Mouse (Mus musculus) embryo, embryonic 11 days (tissue): ENCODE measurements at regions not wholly inside any gene's neighbourhood (a gene's known extent, or its start where the extent isn't known, plus 50 kb on each side); places are given as distances from the start of the nearest gene placed in this dataset.

Experiments
- DNase-seq: peaks from one replicate; pipeline ENCODE4 v3.0.0-alpha.2; 2015

DNA sequence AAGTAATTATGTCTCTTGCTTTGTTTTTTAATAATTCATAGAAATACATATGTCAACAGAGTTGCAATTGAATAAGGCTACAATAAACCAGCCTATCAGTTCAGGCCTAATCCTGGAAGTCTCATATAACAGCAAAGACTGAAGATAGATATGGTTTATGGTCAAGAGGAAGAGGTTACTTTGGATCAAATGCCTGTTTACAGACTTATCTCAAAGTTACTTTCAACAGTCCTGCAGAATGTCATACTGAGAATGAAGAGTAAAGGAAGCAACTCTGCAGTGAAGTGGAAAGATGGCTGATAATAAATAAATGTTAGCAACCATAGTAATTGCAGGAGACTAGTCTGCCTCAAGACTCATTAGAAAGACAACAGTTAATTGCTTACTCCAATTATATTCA lies 684.8 kb upstream of the Vstm2a start:
- no peak for DNase-seq

DNA sequence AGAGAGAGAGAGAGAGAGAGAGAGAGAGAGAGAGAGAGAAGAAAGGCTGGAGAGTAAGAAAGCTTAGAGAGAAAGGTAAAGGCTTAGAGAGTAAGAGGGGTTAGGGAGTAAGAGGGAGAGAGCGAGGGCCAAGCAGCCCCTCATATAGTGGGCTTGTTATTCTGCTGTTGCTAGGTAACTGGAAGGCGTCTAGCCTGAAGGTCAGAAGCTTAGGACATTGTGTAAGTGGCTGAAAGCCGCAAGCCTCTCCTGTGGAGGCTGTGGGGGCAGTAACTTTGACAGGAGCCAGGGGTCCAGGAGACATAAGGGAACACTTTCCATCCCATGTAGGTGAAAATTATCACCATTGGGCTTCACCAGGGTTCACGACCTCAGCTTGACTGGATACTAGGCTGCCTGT lies 637.6 kb upstream of the Vstm2a start:
- peak; percentile 7 for DNase-seq

GRCm38 (mm10) chr11:15649025-15649680 lies 608.4 kb upstream of the Vstm2a start:
- DNase-seq = peak; percentile 1

- DNase-seq = no peak
These were observed 568.5 kb upstream of the Vstm2a start for GRCm38 (mm10) chr11:15689073-15689472.

GRCm38 (mm10) chr11:15698001-15698756 lies 559.3 kb upstream of the Vstm2a start:
- DNase-seq = no peak

- DNase-seq = no peak
These were observed 541.5 kb upstream of the Vstm2a start for GRCm38 (mm10) chr11:15715987-15716386.

- DNase-seq = no peak
These were observed 540.0 kb upstream of the Vstm2a start for GRCm38 (mm10) chr11:15717536-15717935.

- no peak for DNase-seq
These were observed 519.9 kb upstream of the Vstm2a start for GRCm38 (mm10) chr11:15737621-15738020.

DNA sequence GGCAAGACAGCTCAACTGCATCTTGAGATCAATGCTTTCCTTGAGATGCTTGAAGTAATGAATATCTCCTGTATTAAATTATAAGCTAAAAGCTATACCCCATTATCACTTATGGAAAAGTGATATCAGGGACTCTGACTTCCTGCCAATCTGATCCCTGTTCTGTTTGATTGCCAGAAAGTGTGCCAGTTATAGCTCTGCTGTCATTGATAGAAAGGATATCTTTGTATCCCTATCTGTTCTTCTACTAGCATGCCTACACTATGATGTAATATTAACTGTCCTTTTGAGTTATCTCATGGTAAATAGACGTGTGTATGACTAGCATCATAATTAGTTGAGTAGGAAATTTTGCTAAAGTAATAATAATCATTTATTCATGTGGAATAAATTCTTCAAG lies 501.5 kb upstream of the Vstm2a start:
- DNase-seq = no peak

DNA sequence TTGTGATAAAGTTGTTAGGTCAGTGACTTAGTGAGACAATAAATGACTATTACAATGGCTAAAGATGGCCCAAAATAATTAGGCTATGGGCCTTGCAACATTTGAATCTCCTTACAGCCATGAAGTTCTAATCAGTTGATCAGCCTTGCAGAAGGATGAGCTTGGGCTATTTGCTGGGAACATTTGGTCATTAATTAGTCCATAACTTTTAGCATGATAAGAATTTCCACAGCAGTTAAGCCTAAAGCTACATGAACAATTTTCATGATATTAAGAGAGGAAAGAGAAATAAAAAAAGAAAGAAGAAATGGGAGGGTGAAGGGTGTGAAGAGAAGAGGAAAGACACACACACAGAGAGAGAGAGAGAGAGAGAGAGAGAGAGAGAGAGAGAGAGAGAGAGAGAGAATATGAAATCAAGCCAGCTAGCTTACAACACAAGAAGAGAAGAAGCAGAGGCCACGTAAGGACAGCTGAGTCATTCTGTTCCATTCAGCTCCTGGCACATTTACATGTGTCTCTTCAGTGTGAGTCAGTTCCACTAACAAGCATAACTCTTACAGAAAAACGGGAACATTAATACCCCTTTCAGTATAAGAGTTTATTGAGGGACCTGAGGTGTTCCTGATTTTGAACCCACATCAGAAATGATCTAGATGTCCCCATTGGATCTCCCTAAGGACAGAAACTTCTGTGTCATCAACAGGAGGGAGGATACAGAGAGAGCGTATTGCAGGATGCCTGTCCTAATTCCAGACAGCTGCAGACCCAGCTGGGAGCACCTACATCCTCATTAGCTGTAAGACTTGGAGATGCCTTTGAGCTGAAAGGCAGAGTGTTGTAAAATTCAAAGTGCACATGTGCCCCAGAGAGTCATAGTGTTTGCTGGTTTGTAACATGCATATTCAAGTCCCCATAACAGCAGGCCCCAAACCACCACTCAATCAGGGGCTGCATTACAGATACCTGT lies 487.6 kb upstream of the Vstm2a start:
- no peak for DNase-seq
